Mouse (Mus musculus) stomach, embryonic 14.5 days (tissue): ENCODE data around the gene Cd302. TPM values are rescaled to one million over a fixed set of nuclear protein-coding genes. Genes with fewer than 3 reads are reported as not detected.

Source experiments
- ATAC-seq: fragments of 200-750 bp; cut with Nextera tagmentation; 2 replicates; pipeline ENCODE4 v1.8.0; 2017; ENCODE audit warnings: low read depth, moderate TSS enrichment; ENCODE audit not compliant: insufficient number of reproducible peaks, insufficient read depth, low FRiP score
- H3K27ac ChIP-seq: fragments of 300-500 bp; sonication (generic); 2 replicates; pipeline ENCODE4 v1.5.1; 2014; ENCODE audit warnings: mild to moderate bottlenecking, low read length, moderate library complexity, mixed read lengths
- H3K27me3 ChIP-seq: fragments of 300-500 bp; sonication (generic); 2 replicates; pipeline ENCODE4 v1.6.1; 2014; ENCODE audit warnings: low read length, control low read depth, mixed read lengths; ENCODE audit not compliant: control insufficient read depth, insufficient read depth
- H3K36me3 ChIP-seq: fragments of 300-500 bp; sonication (generic); 2 replicates; pipeline ENCODE4 v1.6.1; 2014; ENCODE audit warnings: mild to moderate bottlenecking, control low read depth, low read length, moderate library complexity, mixed read lengths; ENCODE audit not compliant: control insufficient read depth, insufficient read depth
- H3K4me1 ChIP-seq: fragments of 300-500 bp; sonication (generic); 2 replicates; pipeline ENCODE4 v1.6.1; 2014; ENCODE audit warnings: low read length, control low read depth, mixed read lengths; ENCODE audit not compliant: control insufficient read depth, insufficient read depth
- H3K4me2 ChIP-seq: fragments of 300-500 bp; sonication (generic); replicated peaks from 2 replicates; pipeline ENCODE4 v1.6.1; 2014; ENCODE audit warnings: low read depth, low read length, control low read depth
- H3K4me3 ChIP-seq: fragments of 300-500 bp; sonication (generic); 2 replicates; pipeline ENCODE4 v1.5.1; 2014; ENCODE audit warnings: low read depth, low read length, control low read depth
- H3K9ac ChIP-seq: fragments of 300-500 bp; sonication (generic); replicated peaks from 2 replicates; pipeline ENCODE4 v1.6.1; 2014; ENCODE audit warnings: low read depth, mild to moderate bottlenecking, control low read depth, low read length, moderate library complexity, mixed read lengths
- H3K9me3 ChIP-seq: fragments of 300-500 bp; sonication (generic); 2 replicates; pipeline ENCODE4 v1.6.1; 2016; ENCODE audit warnings: low read depth, low read length, control low read depth; ENCODE audit not compliant: control insufficient read depth
- WGBS: fragments of 180-500 bp; shearing (Covaris S2); extraction: QIAGEN DNeasy Blood & Tissue Kit; methylation state at CpG from one replicate; pipeline ENCODE4 v1.1.7; 2014; 5-methylcytosine and 5-hydroxymethylcytosine counted together
- polyA plus RNA-seq: library from polyadenylated mRNA; unstranded; fragments of >200 nt; fragmentation: Nextera tagmentation; extraction: Ambion mirVana; gene quantifications from 2 replicates; pipeline ENCODE4 v1.2.1, GENCODE M21; 2014

The Cd302 gene
- polyA plus RNA-seq: 41.4 and 47.5 TPM in 2 replicates

DNA sequence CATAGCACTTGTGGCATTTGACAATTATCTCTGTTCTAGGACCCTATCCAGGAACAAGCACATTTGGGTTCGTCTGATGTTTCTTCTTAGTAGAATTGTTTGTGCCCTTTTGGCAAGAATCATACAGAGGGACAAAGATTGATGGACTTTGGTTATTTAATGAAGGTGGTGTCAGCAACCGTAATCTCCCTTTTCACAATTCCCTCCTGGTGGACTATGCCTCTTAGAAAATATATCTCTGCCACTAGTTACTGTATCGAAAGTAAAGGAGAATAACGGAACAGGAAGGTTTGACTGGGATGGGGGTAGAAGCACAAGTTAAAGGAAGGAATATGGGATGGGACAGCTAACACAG is at the start of gene Cd302:
Cd302 (minus strand) TSS at position 22 of the 355 bp plus-strand sequence.
- no peak for ATAC-seq
- Histone ChIP-seq H3K27ac (peak within 1 kb of the TSS; percentile 56), H3K9ac (peak within 1 kb of the TSS; percentile 32), H3K9me3 (0 out of 2 replicates have a peak, but pooled peaks cover 2% of the 10 kb centered on the region), H3K27me3 (no peaks in the 10 kb centered on the region), H3K36me3 (no peaks in the 10 kb centered on the region), H3K4me2 (peak within 1 kb of the TSS; percentile 78), H3K4me1 (no peaks in the 10 kb centered on the region), H3K4me3 (peak within 1 kb of the TSS; percentile 47)
- WGBS: 32% methylated on average over 4 of the region's 4 CpGs

DNA sequence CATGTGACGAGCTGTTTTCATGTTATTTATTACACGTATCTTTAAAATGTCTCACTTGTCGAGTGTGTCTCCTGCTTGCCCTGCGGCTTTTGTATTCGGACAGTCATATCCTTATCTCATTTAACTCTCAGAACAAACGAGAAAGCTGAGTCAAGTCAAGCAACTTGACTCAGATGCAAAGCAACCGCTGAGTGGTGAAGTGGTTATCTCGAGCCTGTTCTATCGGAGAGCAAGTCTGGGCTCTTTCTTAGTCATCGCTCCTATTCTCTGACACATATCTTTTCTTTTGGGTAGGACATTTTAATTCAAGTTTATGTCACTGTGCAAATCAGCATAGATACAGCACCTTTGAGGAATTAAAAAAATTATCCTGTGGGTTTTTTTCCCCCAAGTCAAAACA is 44.4 kb upstream of the Cd302 start:
- ATAC-seq: no peak
- Histone ChIP-seq H3K9ac (no peak overlapping the region), H3K4me3 (no peak overlapping the region), H3K4me1 (no peaks in the 10 kb centered on the region), H3K27ac (no peak overlapping the region), H3K4me2 (no peak overlapping the region), H3K27me3 (no peaks in the 10 kb centered on the region), H3K9me3 (no peaks in the 10 kb centered on the region), H3K36me3 (no peaks in the 10 kb centered on the region)
- 83% methylated on average over 10 of the region's 10 CpGs for whole genome bisulfite sequencing

DNA sequence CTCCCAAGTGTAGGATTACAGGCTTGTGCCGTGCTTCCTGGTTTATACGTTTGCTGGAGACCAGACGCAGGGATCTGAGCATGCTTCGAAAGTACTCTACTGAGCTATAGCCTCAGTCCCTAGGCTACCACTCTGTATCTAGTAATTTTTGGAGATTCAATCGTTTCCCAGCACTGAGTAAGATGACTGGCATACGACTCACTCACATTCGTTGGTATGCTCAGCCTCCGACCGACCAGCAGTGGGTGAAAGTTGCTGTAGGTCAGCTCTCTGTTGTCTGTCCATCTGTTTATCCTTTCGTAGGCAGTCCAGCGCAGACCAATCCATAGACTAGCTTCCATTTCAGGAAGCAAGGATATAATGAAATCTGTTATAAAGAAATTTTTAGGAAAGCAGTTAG is 43.3 kb upstream of the Cd302 start:
- Histone ChIP-seq H3K27me3 (no peaks in the 10 kb centered on the region), H3K9me3 (no peaks in the 10 kb centered on the region), H3K27ac (no peak overlapping the region), H3K36me3 (no peaks in the 10 kb centered on the region), H3K9ac (no peak overlapping the region), H3K4me3 (no peak overlapping the region), H3K4me2 (no peak overlapping the region), H3K4me1 (no peaks in the 10 kb centered on the region)
- ATAC-seq: no peak
- WGBS: 85% methylated on average over 11 of the region's 11 CpGs

- no peaks in the 10 kb centered on the region for H3K4me1 ChIP-seq
- ATAC-seq: no peak
Observed at GRCm38 (mm10) chr2:60326948-60327347, 42.7 kb upstream of the Cd302 start.

DNA sequence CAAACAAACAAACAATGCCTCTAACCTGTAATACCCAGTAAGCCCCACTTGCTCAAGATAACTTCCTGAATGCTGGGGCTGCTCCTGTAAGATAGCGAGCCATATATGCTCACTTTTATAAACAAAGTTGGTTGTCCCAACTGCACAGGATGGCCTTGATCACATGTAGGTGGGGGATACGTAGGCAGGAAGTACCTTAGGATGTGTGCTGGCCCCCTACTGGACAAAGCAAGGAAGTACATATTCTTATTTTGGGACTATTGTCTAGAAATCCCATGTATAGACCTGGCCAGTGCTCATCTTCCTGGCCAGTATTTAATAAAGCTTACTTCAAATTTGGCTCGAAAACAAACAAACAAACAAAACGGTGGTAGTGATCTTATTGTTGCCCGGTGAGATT is 39.1 kb upstream of the Cd302 start:
- Histone ChIP-seq H3K9me3 (no peaks in the 10 kb centered on the region), H3K27me3 (no peaks in the 10 kb centered on the region), H3K4me2 (no peak overlapping the region), H3K4me3 (no peak overlapping the region), H3K4me1 (no peaks in the 10 kb centered on the region), H3K27ac (no peak overlapping the region), H3K9ac (no peak overlapping the region), H3K36me3 (no peaks in the 10 kb centered on the region)
- ATAC-seq: no peak
- WGBS: 79% methylated on average over 5 of the region's 5 CpGs

More at GRCm38 (mm10) chr2:60326948-60327347, 42.7 kb upstream of the Cd302 start:
- no peak overlapping the region for H3K27ac ChIP-seq
- H3K4me3 ChIP-seq: no peak overlapping the region
- no peak overlapping the region for H3K9ac ChIP-seq
- H3K36me3 ChIP-seq: no peaks in the 10 kb centered on the region
- no peaks in the 10 kb centered on the region for H3K9me3 ChIP-seq
- WGBS: 82% methylated on average over 7 of the region's 7 CpGs
- no peak overlapping the region for H3K4me2 ChIP-seq
- H3K27me3 ChIP-seq: no peaks in the 10 kb centered on the region

- no peaks in the 10 kb centered on the region for H3K9me3 ChIP-seq
- 58% methylated on average over 6 of the region's 6 CpGs for WGBS
- H3K4me3 ChIP-seq: no peak overlapping the region
- no peak overlapping the region for H3K9ac ChIP-seq
- no peak overlapping the region for H3K27ac ChIP-seq
- no peaks in the 10 kb centered on the region for H3K4me1 ChIP-seq
- no peak for ATAC-seq
- no peak overlapping the region for H3K4me2 ChIP-seq
- no peaks in the 10 kb centered on the region for H3K36me3 ChIP-seq
- no peaks in the 10 kb centered on the region for H3K27me3 ChIP-seq
Observed at GRCm38 (mm10) chr2:60322031-60322726, 37.9 kb upstream of the Cd302 start.

DNA sequence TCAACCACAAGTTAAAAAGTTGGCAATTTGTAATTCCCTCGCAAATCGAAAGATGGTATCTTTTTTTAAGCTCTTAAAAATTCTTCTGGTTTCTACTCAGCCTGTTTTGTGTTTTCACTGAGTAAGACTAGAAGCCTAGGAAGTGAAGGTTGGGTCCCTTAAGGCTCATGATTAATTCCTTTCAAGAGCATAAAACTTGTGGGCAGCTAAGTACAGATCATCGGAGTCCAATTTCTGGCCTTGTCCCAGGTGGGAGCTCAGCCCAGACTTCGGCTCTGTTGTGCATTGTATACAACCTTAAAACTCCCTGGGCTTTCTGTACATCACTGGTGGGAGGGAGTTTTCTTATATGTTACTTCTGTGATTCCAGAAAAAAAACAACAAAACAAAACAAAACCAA is 19.5 kb upstream of the Cd302 start:
- Histone ChIP-seq H3K27ac (no peak overlapping the region), H3K4me3 (no peak overlapping the region), H3K4me2 (no peak overlapping the region), H3K27me3 (no peaks in the 10 kb centered on the region), H3K9me3 (no peaks in the 10 kb centered on the region), H3K4me1 (no peaks in the 10 kb centered on the region), H3K9ac (no peak overlapping the region), H3K36me3 (no peaks in the 10 kb centered on the region)
- no peak for ATAC-seq
- WGBS: 75% methylated on average over 4 of the region's 4 CpGs

- ATAC-seq: no peak
- Histone ChIP-seq H3K36me3 (no peaks in the 10 kb centered on the region), H3K9me3 (no peaks in the 10 kb centered on the region), H3K9ac (no peak overlapping the region), H3K27ac (no peak overlapping the region), H3K4me1 (no peaks in the 10 kb centered on the region), H3K4me2 (no peak overlapping the region), H3K27me3 (no peaks in the 10 kb centered on the region), H3K4me3 (no peak overlapping the region)
- WGBS: 88% methylated on average over 2 of the region's 2 CpGs
Observed at GRCm38 (mm10) chr2:60299323-60299722, 15.0 kb upstream of the Cd302 start.

DNA sequence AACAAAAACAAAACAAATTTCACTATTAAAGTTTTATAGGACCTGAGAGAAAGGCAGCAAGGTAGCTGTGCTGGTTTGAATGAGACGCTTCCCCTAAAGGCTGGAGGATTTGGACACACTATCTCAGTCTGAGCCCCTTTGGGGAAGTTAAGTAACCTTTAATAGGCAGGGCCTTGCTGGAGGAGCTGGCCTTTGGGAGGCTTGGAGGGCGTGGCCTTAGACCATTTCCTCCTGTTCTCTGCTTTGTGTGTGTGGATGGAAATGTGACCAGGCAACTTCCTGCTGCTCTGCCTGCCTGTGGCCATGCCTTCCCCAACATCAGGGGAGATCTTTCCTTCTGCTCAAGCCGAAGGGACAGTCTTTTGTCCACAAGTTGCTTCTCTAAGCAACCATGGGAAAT is 14.0 kb upstream of the Cd302 start:
- Histone ChIP-seq H3K9me3 (no peaks in the 10 kb centered on the region), H3K4me3 (no peak overlapping the region), H3K36me3 (no peaks in the 10 kb centered on the region), H3K9ac (no peak overlapping the region), H3K4me2 (no peak overlapping the region), H3K27me3 (no peaks in the 10 kb centered on the region), H3K4me1 (no peaks in the 10 kb centered on the region), H3K27ac (no peak overlapping the region)
- WGBS: 82% methylated on average over 3 of the region's 3 CpGs
- no peak for ATAC-seq
